Mouse (Mus musculus): ENCODE results near the gene Ambra1. TPM values are rescaled to one million over a fixed set of nuclear protein-coding genes. Genes with fewer than 3 reads are reported as not detected.

Ambra1 gene
- polyA plus RNA-seq, 1 experiment = 14.3 TPM

- Histone ChIP-seq H3K79me2 (ENCODE audit: control insufficient read depth, insufficient read depth) (no peaks in the 10 kb centered on the region), H3K27me3 (ENCODE audit: control insufficient read depth, insufficient read depth, insufficient read length) (no peaks in the 10 kb centered on the region), H3K79me3 (ENCODE audit: low read depth) (no peaks in the 10 kb centered on the region), H3ac (ENCODE audit: control insufficient read depth, insufficient read length, low read depth) (no peak overlapping the region), H3K4me3 (ENCODE audit: insufficient read depth, poor library complexity, severe bottlenecking) (no peak overlapping the region), H3K36me3 (ENCODE audit: control insufficient read depth, insufficient read depth) (peaks cover 13% of the 10 kb centered on the region)
- TF ChIP-seq USF1 (IDR thresholded peaks at IDR 0.05; ENCODE audit: low read depth) (no peak), MYOD1 (IDR thresholded peaks at IDR 0.05; ENCODE audit: control insufficient read depth, insufficient read length, low read depth) (no peak), CTCF (IDR thresholded peaks at IDR 0.05; ENCODE audit: control insufficient read depth, insufficient read depth, insufficient read length) (no peak), MYOG (IDR thresholded peaks at IDR 0.05; ENCODE audit: control insufficient read depth, extremely low read depth, insufficient read length) (no peak), CEBPB (IDR thresholded peaks at IDR 0.05; ENCODE audit: low read depth) (no peak), FOSL1 (IDR thresholded peaks at IDR 0.05; ENCODE audit: insufficient read depth, low read length, poor library complexity, severe bottlenecking) (no peak), MAX (IDR thresholded peaks at IDR 0.05) (no peak)
These were observed 173.4 kb downstream of the Ambra1 start for GRCm38 (mm10) chr2:91903171-91903925.

GRCm38 (mm10) chr2:91904618-91905307 lies 174.8 kb downstream of the Ambra1 start:
- Histone ChIP-seq H3ac (ENCODE audit: control insufficient read depth, insufficient read length, low read depth) (no peak overlapping the region), H3K4me3 (ENCODE audit: insufficient read depth, poor library complexity, severe bottlenecking) (no peak overlapping the region), H3K79me2 (ENCODE audit: control insufficient read depth, insufficient read depth) (no peaks in the 10 kb centered on the region), H3K36me3 (ENCODE audit: control insufficient read depth, insufficient read depth) (peaks cover 24% of the 10 kb centered on the region), H3K27me3 (ENCODE audit: control insufficient read depth, insufficient read depth, insufficient read length) (no peaks in the 10 kb centered on the region), H3K79me3 (ENCODE audit: low read depth) (no peaks in the 10 kb centered on the region)
- TF ChIP-seq CEBPB (IDR thresholded peaks at IDR 0.05; ENCODE audit: low read depth) (no peak), USF1 (IDR thresholded peaks at IDR 0.05; ENCODE audit: low read depth) (no peak), MYOD1 (IDR thresholded peaks at IDR 0.05; ENCODE audit: control insufficient read depth, insufficient read length, low read depth) (no peak), MYOG (IDR thresholded peaks at IDR 0.05; ENCODE audit: control insufficient read depth, extremely low read depth, insufficient read length) (no peak), MAX (IDR thresholded peaks at IDR 0.05) (no peak), CTCF (IDR thresholded peaks at IDR 0.05; ENCODE audit: control insufficient read depth, insufficient read depth, insufficient read length) (no peak), FOSL1 (IDR thresholded peaks at IDR 0.05; ENCODE audit: insufficient read depth, low read length, poor library complexity, severe bottlenecking) (no peak)

GRCm38 (mm10) chr2:91906141-91906540 lies 176.2 kb downstream of the Ambra1 start:
- Histone ChIP-seq H3K79me2 (ENCODE audit: control insufficient read depth, insufficient read depth) (no peaks in the 10 kb centered on the region), H3K27me3 (ENCODE audit: control insufficient read depth, insufficient read depth, insufficient read length) (no peaks in the 10 kb centered on the region), H3K79me3 (ENCODE audit: low read depth) (no peaks in the 10 kb centered on the region), H3K4me3 (ENCODE audit: insufficient read depth, poor library complexity, severe bottlenecking) (no peak overlapping the region), H3K36me3 (ENCODE audit: control insufficient read depth, insufficient read depth) (peaks cover 36% of the 10 kb centered on the region), H3ac (ENCODE audit: control insufficient read depth, insufficient read length, low read depth) (no peak overlapping the region)
- TF ChIP-seq MYOG (IDR thresholded peaks at IDR 0.05; ENCODE audit: control insufficient read depth, extremely low read depth, insufficient read length) = no peak
- TF ChIP-seq CEBPB (IDR thresholded peaks at IDR 0.05; ENCODE audit: low read depth) = no peak
- no peak for TF ChIP-seq CTCF (IDR thresholded peaks at IDR 0.05; ENCODE audit: control insufficient read depth, insufficient read depth, insufficient read length)
- TF ChIP-seq USF1 (IDR thresholded peaks at IDR 0.05; ENCODE audit: low read depth) = no peak
- TF ChIP-seq MAX (IDR thresholded peaks at IDR 0.05) = no peak
- no peak for TF ChIP-seq FOSL1 (IDR thresholded peaks at IDR 0.05; ENCODE audit: insufficient read depth, low read length, poor library complexity, severe bottlenecking)
- no peak for TF ChIP-seq MYOD1 (IDR thresholded peaks at IDR 0.05; ENCODE audit: control insufficient read depth, insufficient read length, low read depth)

- no peak overlapping the region for H3K4me3 ChIP-seq (ENCODE audit: insufficient read depth, poor library complexity, severe bottlenecking)
- no peak overlapping the region for H3ac ChIP-seq (ENCODE audit: control insufficient read depth, insufficient read length, low read depth)
- H3K79me2 ChIP-seq (ENCODE audit: control insufficient read depth, insufficient read depth) = no peaks in the 10 kb centered on the region
- H3K36me3 ChIP-seq (ENCODE audit: control insufficient read depth, insufficient read depth) = peaks cover 58% of the 10 kb centered on the region
- TF ChIP-seq FOSL1 (IDR thresholded peaks at IDR 0.05; ENCODE audit: insufficient read depth, low read length, poor library complexity, severe bottlenecking) (no peak), USF1 (IDR thresholded peaks at IDR 0.05; ENCODE audit: low read depth) (no peak), MYOG (IDR thresholded peaks at IDR 0.05; ENCODE audit: control insufficient read depth, extremely low read depth, insufficient read length) (no peak), CTCF (IDR thresholded peaks at IDR 0.05; ENCODE audit: control insufficient read depth, insufficient read depth, insufficient read length) (no peak), MYOD1 (IDR thresholded peaks at IDR 0.05; ENCODE audit: control insufficient read depth, insufficient read length, low read depth) (no peak), CEBPB (IDR thresholded peaks at IDR 0.05; ENCODE audit: low read depth) (no peak), MAX (IDR thresholded peaks at IDR 0.05) (no peak)
- no peaks in the 10 kb centered on the region for H3K27me3 ChIP-seq (ENCODE audit: control insufficient read depth, insufficient read depth, insufficient read length)
- no peaks in the 10 kb centered on the region for H3K79me3 ChIP-seq (ENCODE audit: low read depth)
These were observed 182.7 kb downstream of the Ambra1 start for GRCm38 (mm10) chr2:91912616-91913015.

- Histone ChIP-seq H3K4me3 (ENCODE audit: insufficient read depth, poor library complexity, severe bottlenecking) (no peak overlapping the region), H3K36me3 (ENCODE audit: control insufficient read depth, insufficient read depth) (peaks cover 57% of the 10 kb centered on the region), H3K79me2 (ENCODE audit: control insufficient read depth, insufficient read depth) (no peaks in the 10 kb centered on the region), H3ac (ENCODE audit: control insufficient read depth, insufficient read length, low read depth) (no peak overlapping the region), H3K79me3 (ENCODE audit: low read depth) (no peaks in the 10 kb centered on the region), H3K27me3 (ENCODE audit: control insufficient read depth, insufficient read depth, insufficient read length) (no peaks in the 10 kb centered on the region)
- no peak for TF ChIP-seq USF1 (IDR thresholded peaks at IDR 0.05; ENCODE audit: low read depth)
- TF ChIP-seq MAX (IDR thresholded peaks at IDR 0.05) = no peak
- TF ChIP-seq FOSL1 (IDR thresholded peaks at IDR 0.05; ENCODE audit: insufficient read depth, low read length, poor library complexity, severe bottlenecking) = no peak
- no peak for TF ChIP-seq CTCF (IDR thresholded peaks at IDR 0.05; ENCODE audit: control insufficient read depth, insufficient read depth, insufficient read length)
- TF ChIP-seq MYOD1 (IDR thresholded peaks at IDR 0.05; ENCODE audit: control insufficient read depth, insufficient read length, low read depth) = no peak
- no peak for TF ChIP-seq CEBPB (IDR thresholded peaks at IDR 0.05; ENCODE audit: low read depth)
These were observed 183.6 kb downstream of the Ambra1 start for GRCm38 (mm10) chr2:91913328-91914110.

All from C2C12 (cell line).